Mouse (Mus musculus) CH12.LX (cell line): ENCODE measurements around the gene Tet3.

Source experiments
- CTCF ChIP-seq, 2 experiments: IDR thresholded peaks in 1 of 2; conservative IDR thresholded peaks in 1 of 2; 2 replicates each; pipeline ENCODE4 v1.5.1; 2011 to 2012; ENCODE audit warnings: low read depth in 2 of 2, low read length in 2 of 2, improper control_type of control experiment in 1 of 2, inconsistent platforms in 1 of 2, mild to moderate bottlenecking in 1 of 2, moderate library complexity in 1 of 2
- ELF1 ChIP-seq: IDR thresholded peaks from 2 replicates; pipeline ENCODE4 v1.6.1; 2014; ENCODE audit warnings: low read depth, mild to moderate bottlenecking, inconsistent platforms, low read length, improper control_type of control experiment
- EP300 ChIP-seq: IDR thresholded peaks from 2 replicates; pipeline ENCODE4 v1.6.1; 2011; ENCODE audit warnings: low read length, improper control_type of control experiment
- GABPA ChIP-seq: IDR thresholded peaks from 2 replicates; pipeline ENCODE4 v1.6.1; 2012; ENCODE audit warnings: low read depth, low read length, improper control_type of control experiment, inconsistent platforms; ENCODE audit not compliant: insufficient replicate concordance
- HCFC1 ChIP-seq: IDR thresholded peaks from 2 replicates; pipeline ENCODE4 v1.6.1; 2012; ENCODE audit warnings: low read depth, mild to moderate bottlenecking, inconsistent platforms, low read length, improper control_type of control experiment
- JUN ChIP-seq: IDR thresholded peaks from 2 replicates; pipeline ENCODE4 v1.6.1; 2011; ENCODE audit warnings: low read depth, mild to moderate bottlenecking, low read length, improper control_type of control experiment, moderate library complexity; ENCODE audit not compliant: insufficient read depth
- MEF2A ChIP-seq: IDR thresholded peaks from 2 replicates; pipeline ENCODE4 v1.6.1; 2014; ENCODE audit warnings: low read depth, mild to moderate bottlenecking, inconsistent platforms, low read length, improper control_type of control experiment, borderline replicate concordance
- POLR2A ChIP-seq: IDR thresholded peaks from 2 replicates; pipeline ENCODE4 v1.6.1; 2011; ENCODE audit warnings: low read depth, mild to moderate bottlenecking, improper control_type of control experiment, low read length
- RCOR1 ChIP-seq: conservative IDR thresholded peaks from 2 replicates; pipeline ENCODE4 v1.6.1; 2012; ENCODE audit warnings: low read depth, mild to moderate bottlenecking, inconsistent platforms, low read length, improper control_type of control experiment
- ZC3H11A ChIP-seq: IDR thresholded peaks from 2 replicates; pipeline ENCODE4 v1.6.1; 2012; ENCODE audit warnings: low read depth, mild to moderate bottlenecking, inconsistent platforms, low read length, improper control_type of control experiment

DNA sequence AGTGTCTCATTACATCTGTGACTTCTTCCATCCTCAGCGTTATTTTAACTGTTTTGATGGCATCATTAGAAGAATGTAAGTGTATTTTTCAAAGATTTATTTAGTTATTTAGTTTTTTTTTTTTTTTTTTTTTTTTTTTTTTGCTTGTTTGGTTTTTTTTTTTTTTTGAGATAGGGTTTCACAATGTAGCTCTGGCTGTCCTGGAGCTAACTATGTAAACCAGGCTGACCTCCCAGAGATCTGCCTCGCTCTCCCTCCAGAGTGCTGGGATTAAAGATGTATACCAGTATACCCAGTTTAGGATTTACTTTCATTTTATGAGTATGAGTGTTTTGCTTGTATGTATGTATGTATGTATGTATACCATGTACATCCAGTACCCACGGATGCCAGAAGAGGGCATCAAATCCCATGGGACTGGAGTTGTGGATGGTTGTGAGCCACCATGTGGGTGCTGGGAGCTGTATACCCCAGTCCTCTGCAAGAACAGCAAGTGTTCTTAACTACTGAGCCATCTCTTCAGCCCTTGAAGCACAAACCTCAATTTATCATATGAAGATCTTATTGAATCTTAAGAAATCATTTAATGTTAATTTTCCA, 131.2 kb downstream of the Tet3 start:
- no peak for TF ChIP-seq EP300
- TF ChIP-seq HCFC1: no peak
- TF ChIP-seq ZC3H11A: no peak
- no peak for TF ChIP-seq RCOR1
- peak in 1 of 2 experiments; percentile 39; a peak in 2 of 4 replicates for TF ChIP-seq CTCF (conservative IDR thresholded peaks at IDR 0.05 in 1 of 2, IDR thresholded peaks at IDR 0.05 in 1 of 2; ENCODE audit: low read depth in 2 of 2, low read length in 2 of 2)
- no peak for TF ChIP-seq JUN
- no peak for TF ChIP-seq GABPA
- TF ChIP-seq MEF2A: no peak
- TF ChIP-seq POLR2A: no peak
- TF ChIP-seq ELF1: no peak
